Mouse (Mus musculus) lung, postnatal 4 days (tissue): ENCODE data around the gene Ubash3a.
"Not testable (repeated sequence)": the region's sequence is repeated elsewhere in the genome, so short reads cannot be mapped to it uniquely, and the experiment has no call there.

Experiments
- DNase-seq, 2 experiments: peaks; one replicate each; pipeline ENCODE4 v3.0.0; 2021

The Ubash3a gene

DNA sequence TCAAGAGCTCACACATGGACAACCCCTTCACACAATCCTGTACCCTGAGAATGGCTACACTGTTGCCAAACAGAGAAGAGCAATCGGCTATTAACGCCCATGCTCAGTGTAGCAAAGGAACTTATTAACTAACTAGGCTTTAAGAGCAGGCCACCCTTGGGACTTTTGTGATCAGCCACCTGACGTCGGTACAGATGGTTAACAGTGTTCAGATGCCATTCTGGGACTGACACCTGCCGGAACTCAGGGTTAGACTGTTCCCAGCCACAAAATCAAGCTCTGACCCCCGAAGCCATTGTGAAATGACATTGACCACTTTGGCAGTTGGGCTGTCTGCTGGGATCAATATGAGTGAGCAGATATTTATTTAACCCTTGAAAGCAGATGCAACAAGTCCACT lies 53.7 kb downstream of the Ubash3a start:
- no peak for DNase-seq

DNA sequence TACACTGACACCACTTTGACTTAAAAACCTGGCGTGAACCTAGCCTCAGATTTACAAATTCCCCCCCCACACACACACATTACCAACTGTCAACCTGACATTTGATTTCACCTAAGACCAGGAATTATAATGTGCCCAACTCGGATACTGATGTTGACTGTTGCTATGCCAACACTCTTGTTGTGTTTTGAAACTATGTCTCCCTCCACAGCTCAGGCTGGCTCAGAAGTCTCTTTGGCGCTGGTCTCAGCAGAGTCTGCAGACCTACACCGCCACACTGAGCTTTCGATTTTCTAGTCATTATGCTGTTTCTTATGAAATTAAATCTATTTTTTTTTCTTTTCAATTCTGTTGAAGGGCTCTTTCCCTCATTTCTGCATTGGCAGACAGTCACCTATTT lies 55.0 kb downstream of the Ubash3a start:
- peak in 1 of 2 experiments; percentile 24 for DNase-seq

GRCm38 (mm10) chr17:31263770-31264169 lies 56.1 kb downstream of the Ubash3a start:
- DNase-seq: peak in 1 of 2 experiments; percentile 16

DNA sequence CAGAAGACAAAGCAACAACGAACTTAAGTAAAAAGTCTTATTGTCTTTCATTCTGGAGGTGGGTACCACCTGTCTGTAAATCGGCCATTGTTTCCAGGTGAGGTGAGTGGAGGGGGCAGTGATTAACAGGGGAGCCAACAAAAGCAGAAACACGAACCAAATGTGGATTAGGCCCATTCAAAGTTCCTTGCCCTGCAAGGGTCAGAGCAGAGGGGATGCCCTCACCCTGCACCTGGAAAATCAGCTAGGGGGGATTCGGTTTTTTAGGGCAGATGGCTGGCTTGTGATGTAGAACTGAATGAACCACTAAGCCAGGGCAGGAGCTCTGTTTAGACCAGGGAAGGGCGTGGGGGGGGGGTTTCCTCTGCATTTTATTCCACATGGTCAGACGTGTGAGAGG lies 56.7 kb downstream of the Ubash3a start:
- DNase-seq: peak in 1 of 2 experiments; percentile 15

DNA sequence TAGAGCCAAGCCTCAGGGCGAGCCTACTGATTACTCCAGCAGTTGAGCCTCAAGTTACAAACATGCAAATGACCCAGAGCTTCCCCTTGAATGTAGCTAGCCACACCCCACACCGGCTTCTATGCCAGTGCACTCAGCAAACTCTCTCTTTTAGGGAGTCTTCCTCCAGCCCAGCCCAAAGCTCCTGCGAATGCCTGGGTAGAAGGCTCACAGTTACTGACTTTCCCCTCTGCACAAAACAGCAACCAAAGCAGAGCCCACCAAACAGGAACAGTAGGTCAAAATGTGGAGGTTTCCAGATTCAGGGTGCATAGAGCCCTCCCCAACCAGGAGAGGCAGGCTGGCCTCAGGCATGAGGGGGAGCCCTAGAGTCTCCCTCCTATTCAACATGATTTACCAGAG lies 57.5 kb downstream of the Ubash3a start:
- DNase-seq: peak in 1 of 2 experiments; percentile 30

- DNase-seq: peak in 1 of 2 experiments; percentile 27
Measured at GRCm38 (mm10) chr17:31265831-31266230, 58.2 kb downstream of the Ubash3a start.

GRCm38 (mm10) chr17:31266321-31266950 lies 58.8 kb downstream of the Ubash3a start:
- peak in 1 of 2 experiments; percentile 29 for DNase-seq

GRCm38 (mm10) chr17:31267138-31267537 lies 59.5 kb downstream of the Ubash3a start:
- no peak for DNase-seq

DNA sequence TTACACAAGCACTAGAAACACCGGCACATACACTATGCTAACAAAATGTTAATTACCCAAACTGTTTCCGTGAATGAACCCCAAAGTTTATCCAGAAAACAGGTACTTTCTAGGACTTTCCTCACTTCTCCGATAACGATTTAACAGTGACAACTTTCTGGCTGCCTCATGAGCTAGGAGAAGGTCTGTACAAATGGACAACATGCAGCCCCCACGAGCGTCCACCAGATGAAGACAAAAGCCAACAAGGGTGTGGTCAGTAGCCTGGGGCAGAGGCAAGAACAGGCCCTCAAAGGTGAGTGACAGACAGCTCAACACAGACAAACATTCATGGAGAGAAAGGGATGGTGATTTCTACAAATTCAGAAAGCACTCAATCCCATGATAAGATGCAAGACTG lies 59.9 kb downstream of the Ubash3a start:
- DNase-seq: no peak

- no peak for DNase-seq
Measured at GRCm38 (mm10) chr17:31268016-31268415, 60.3 kb downstream of the Ubash3a start.

DNA sequence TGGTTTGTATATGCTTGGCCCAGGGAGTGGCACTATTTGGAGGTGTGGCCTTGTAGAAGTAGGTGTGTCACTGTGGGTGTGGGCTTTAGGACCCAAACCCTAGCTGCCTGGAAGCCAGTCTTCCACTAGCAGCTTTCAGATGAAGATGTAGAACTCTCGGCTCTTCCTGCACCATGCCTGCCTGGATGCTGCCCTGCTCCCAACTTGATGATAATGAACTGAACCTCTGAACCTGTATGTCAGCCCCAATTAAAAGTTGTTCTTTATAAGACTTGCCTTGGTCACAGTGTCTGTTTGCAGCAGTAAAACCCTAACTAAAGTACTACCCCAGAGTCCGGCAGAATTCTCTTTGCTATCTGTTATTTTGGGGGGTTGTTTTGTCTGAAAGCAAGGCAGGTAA lies 62.1 kb downstream of the Ubash3a start:
- DNase-seq: no peak

DNA sequence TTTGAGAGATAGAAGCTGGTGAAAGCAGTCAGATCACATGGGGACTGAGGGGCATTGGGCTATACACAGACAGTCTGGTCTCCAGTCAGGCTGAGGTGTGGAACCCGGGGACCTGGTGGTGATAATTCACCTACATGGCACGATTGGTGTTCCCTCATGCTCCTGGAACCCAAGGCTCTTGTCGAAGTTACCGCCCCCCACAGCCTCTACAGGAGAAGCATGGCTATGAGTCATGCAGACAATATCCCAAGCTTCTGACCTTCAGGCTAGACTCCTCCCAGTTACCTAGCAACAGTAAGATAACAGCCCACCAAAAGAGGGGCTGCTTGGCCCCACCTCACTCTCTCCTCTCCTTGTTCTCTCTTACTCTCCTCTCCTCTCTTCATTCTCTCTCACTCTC lies 62.6 kb downstream of the Ubash3a start:
- DNase-seq: no peak

- DNase-seq: not testable (repeated sequence)
Measured at GRCm38 (mm10) chr17:31270736-31271135, 63.1 kb downstream of the Ubash3a start.

DNA sequence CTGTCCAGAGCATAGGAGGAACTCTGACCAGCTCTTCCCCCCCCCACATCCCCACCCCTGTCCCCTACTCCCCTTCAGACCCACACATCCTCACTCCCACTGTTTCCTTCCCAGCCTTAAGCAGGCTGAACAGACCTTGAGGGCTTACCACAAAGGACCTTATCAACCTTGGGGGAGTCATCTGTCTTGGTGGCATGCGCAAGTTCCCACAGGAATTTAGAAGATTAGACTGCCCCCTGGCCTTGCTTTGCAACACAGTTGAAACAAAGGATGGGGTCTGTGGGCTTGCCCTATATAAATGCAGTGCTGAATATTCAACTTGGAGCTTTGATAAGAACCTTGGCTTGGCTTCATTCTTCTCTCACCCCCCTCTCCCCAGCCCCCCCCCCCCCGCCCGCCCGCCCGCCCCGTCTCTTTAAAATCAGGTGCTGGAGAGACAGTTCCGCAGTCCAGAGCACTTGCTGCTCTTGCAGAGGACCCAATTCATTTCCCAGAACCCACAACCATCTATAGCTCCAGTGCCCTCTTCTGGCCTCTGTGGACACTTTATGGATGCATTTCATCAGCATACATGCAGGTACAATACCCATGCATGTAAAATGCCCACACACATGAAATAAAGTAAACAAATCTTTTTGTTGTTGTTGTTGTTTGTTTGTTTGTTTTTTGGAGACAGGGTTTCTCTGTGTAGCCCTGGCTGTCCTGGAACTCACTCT lies 63.6 kb downstream of the Ubash3a start:
- DNase-seq: no peak

DNA sequence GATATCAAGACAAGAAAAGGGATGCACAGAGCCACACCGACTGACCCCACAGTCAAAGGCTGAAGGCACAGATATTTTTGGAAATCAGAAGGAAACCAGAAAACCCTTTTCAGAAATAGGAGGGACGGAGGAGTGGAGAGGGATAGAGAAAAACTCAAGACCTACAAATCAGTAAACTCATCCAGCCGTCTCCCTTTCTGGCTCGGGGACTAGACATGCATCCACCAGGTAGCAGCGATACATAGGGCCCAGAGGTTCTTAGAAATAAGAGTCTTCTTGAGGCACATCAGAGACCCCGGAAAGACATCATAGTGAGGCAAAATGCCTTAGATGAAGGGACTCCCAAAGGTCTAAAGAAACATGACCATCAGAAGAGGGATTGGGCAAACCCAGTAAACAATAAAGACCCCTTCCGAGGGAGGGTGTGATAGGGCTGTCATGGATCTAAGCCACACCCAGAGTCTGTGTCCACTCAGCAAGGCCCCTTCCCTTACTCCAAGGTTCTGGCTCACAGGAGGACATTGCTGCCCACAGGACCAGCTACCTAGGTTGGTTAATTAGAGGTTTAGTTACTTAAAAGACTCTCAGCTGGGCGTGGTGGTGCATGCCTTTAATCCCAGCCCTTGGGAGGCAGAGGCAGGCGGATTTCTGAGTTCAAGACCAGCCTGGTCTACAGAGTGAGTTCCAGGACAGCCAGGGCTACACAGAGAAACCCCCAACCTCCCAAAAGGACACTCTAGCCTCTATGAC lies 64.9 kb downstream of the Ubash3a start:
- peak in 1 of 2 experiments; percentile 21 for DNase-seq

- DNase-seq: peak in 1 of 2 experiments; percentile 21
Measured at GRCm38 (mm10) chr17:31273631-31274030, 66.0 kb downstream of the Ubash3a start.

GRCm38 (mm10) chr17:31275181-31275580 lies 67.5 kb downstream of the Ubash3a start:
- DNase-seq: peak in 1 of 2 experiments; percentile 28

DNA sequence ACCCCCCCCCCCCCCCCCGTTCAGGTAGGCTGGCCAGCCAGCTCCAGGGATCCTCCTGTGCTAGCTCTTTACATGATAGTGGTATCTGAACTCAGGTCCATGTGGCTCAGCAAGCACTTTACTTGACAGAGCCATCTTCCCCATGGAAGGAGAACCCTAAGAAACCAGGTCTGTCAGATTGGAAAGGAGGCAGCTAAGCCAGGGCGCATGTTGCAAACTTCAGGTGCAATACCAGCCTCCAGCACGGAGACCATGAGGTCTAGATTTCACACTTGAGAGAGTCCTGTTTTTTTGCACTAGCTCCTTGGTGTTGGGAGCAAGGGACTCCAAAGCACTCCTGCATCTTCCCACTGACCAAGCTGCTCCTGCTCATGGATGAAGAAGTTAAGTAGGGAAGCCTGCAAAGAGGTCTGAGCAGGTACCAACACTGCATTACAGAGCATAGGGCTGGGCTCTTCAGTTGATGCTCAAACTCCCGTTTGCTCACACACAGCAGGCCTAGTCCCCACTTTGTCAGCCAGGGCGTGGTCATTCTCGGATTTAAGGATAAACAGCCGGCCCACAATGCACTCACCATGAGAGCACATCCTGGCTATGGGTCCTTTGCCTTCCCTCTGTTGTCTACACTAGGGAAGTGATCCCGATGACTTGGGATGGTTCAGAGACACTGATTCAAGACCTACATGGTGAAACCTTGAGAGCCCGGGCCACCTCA lies 68.7 kb downstream of the Ubash3a start:
- DNase-seq: peak in 1 of 2 experiments; percentile 53

GRCm38 (mm10) chr17:31276922-31277918 lies 69.5 kb downstream of the Ubash3a start, which contains the start of gene Rsph1:
Gene Rsph1 (minus strand): TSS chr17:31277383.
- DNase-seq: peak; percentile 97 to 100

- no peak for DNase-seq
Measured at GRCm38 (mm10) chr17:31277931-31278330, 70.3 kb downstream of the Ubash3a start.

- no peak for DNase-seq
Measured at GRCm38 (mm10) chr17:31279541-31279940, 71.9 kb downstream of the Ubash3a start.

DNA sequence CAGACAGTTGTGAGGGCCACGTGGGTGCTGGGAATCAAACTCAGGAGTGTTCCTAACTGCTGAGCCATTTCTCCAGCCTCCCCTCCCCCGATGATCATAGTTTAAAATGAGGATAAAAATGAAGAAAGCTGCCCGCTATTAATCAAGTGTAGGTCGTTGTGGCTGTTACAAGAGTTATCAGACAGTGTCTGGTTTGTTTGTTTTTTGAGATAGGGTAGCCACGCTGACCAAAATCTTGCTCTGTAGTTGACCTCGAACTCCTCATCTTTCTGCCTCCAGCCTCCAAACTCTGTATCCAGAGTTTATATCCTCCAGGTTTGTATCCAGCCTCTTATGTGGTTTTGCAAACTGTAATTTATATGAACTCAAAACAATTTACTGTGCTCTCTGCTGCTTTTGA lies 72.6 kb downstream of the Ubash3a start:
- no peak for DNase-seq
